Mouse (Mus musculus): ENCODE results near the gene Gcgr. TPM values are rescaled to one million over a fixed set of nuclear protein-coding genes. Genes with fewer than 3 reads are reported as not detected.
A peak's percentile ranks its signal among the peaks of the same experiment; 100 is the strongest.

The Gcgr gene
- polyA plus RNA-seq, 1 experiment from 2014 or later = not detected

- H3K4me1 ChIP-seq (replicated peaks; ENCODE audit: control insufficient read depth, insufficient read depth, low read length) = peaks cover 12% of the 10 kb centered on the region
- peak within 1 kb of the TSS; percentile 75 for H3K27ac ChIP-seq (ENCODE audit: low read depth, low read length)
- no peaks in the 10 kb centered on the region for H3K27me3 ChIP-seq (ENCODE audit: control insufficient read depth, insufficient read depth, low read length)
- H3K9ac ChIP-seq (ENCODE audit: low read length) = peak within 1 kb of the TSS; percentile 92
- H3K9me3 ChIP-seq (ENCODE audit: control insufficient read depth, low read length) = no peaks in the 10 kb centered on the region
- H3K36me3 ChIP-seq (ENCODE audit: control insufficient read depth, insufficient read depth, low read length) = peaks cover 10% of the 10 kb centered on the region
- peak; percentile 97 for ATAC-seq (replicated peaks; ENCODE audit: low FRiP score)
- DNase-seq (ENCODE audit: low spot score) = peak; percentile 100
- under 1% methylated on average over 92 of the region's 94 CpGs for whole genome bisulfite sequencing
- peak within 1 kb of the TSS; percentile 94 for H3K4me2 ChIP-seq (ENCODE audit: low read depth, low read length, severe bottlenecking)
- peak within 1 kb of the TSS; percentile 97 for H3K4me3 ChIP-seq (ENCODE audit: low read depth, low read length)
These were observed 42.5 kb downstream of the Gcgr start, which contains the start of gene P4hb for GRCm38 (mm10) chr11:120572752-120573584. Gene P4hb (minus strand): TSS chr11:120573253.

- Histone ChIP-seq H3K27me3 (ENCODE audit: control insufficient read depth, insufficient read depth, low read length) (no peaks in the 10 kb centered on the region), H3K9me3 (ENCODE audit: control insufficient read depth, low read length) (no peaks in the 10 kb centered on the region), H3K27ac (ENCODE audit: low read depth, low read length) (peak overlapping the region; percentile 75), H3K4me1 (replicated peaks; ENCODE audit: control insufficient read depth, insufficient read depth, low read length) (peaks cover 12% of the 10 kb centered on the region), H3K4me2 (ENCODE audit: low read depth, low read length, severe bottlenecking) (peak overlapping the region; percentile 94), H3K36me3 (ENCODE audit: control insufficient read depth, insufficient read depth, low read length) (peaks cover 15% of the 10 kb centered on the region), H3K9ac (ENCODE audit: low read length) (peak overlapping the region; percentile 92), H3K4me3 (ENCODE audit: low read depth, low read length) (peak overlapping the region; percentile 97)
- ATAC-seq (replicated peaks; ENCODE audit: low FRiP score) = 0 out of 2 replicates have a peak, but pooled peaks have one; percentile 5
- DNase-seq (ENCODE audit: low spot score) = no peak
- WGBS = under 1% methylated on average over 23 of the region's 23 CpGs
These were observed 43.2 kb downstream of the Gcgr start for GRCm38 (mm10) chr11:120573585-120574277.

DNA sequence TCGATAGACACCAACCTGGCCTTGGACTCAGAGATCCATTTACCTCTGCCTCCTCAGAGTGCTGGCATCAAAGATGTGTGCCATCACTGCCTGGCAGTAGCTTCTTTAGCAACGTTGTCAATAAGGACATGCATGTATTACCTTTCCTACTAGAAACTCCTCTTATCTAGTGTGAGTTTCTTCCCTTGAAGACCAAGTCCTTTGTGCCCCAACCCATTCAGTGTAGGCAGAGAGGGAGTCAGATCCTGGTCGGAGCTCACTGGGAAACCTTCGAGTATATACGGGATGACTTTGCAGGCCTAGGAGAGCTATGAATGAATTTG, 43.7 kb downstream of the Gcgr start:
- DNase-seq (ENCODE audit: low spot score) (no peak), ATAC-seq (replicated peaks; ENCODE audit: low FRiP score) (no peak)
- Histone ChIP-seq H3K4me1 (replicated peaks; ENCODE audit: control insufficient read depth, insufficient read depth, low read length) (peaks cover 12% of the 10 kb centered on the region), H3K36me3 (ENCODE audit: control insufficient read depth, insufficient read depth, low read length) (peaks cover 19% of the 10 kb centered on the region), H3K27ac (ENCODE audit: low read depth, low read length) (no peak overlapping the region), H3K4me2 (ENCODE audit: low read depth, low read length, severe bottlenecking) (peak overlapping the region; percentile 94), H3K9ac (ENCODE audit: low read length) (peak overlapping the region; percentile 92), H3K9me3 (ENCODE audit: control insufficient read depth, low read length) (no peaks in the 10 kb centered on the region), H3K4me3 (ENCODE audit: low read depth, low read length) (peak overlapping the region; percentile 97), H3K27me3 (ENCODE audit: control insufficient read depth, insufficient read depth, low read length) (no peaks in the 10 kb centered on the region)
- WGBS = 49% methylated on average over 5 of the region's 5 CpGs

DNA sequence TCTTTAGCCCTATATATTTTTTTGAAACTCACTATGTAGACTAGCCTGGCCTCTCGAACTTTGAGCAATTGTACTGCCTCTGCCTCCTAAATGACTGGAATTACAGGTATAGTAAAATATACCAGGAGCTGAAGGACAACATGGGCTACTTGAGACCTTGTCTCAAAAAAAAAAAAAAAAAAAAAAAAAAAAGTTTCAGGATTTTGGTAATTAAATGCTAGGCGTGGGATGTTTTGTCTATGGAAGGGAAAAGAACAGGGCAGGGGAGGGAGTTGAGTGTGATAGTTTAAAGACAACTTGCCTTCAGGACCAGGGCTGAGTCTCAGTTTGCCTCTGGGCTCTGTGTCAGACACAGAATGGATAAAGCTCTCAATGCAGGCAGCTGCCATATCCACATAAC, 44.5 kb downstream of the Gcgr start:
- H3K4me3 ChIP-seq (ENCODE audit: low read depth, low read length) = no peak overlapping the region
- H3K9ac ChIP-seq (ENCODE audit: low read length) = no peak overlapping the region
- DNase-seq (ENCODE audit: low spot score) = no peak
- no peak overlapping the region for H3K27ac ChIP-seq (ENCODE audit: low read depth, low read length)
- 83% methylated on average over 2 of the region's 2 CpGs for WGBS
- peaks cover 15% of the 10 kb centered on the region for H3K4me1 ChIP-seq (replicated peaks; ENCODE audit: control insufficient read depth, insufficient read depth, low read length)
- ATAC-seq (replicated peaks; ENCODE audit: low FRiP score) = no peak
- peaks cover 22% of the 10 kb centered on the region for H3K36me3 ChIP-seq (ENCODE audit: control insufficient read depth, insufficient read depth, low read length)
- H3K4me2 ChIP-seq (ENCODE audit: low read depth, low read length, severe bottlenecking) = no peak overlapping the region
- no peaks in the 10 kb centered on the region for H3K9me3 ChIP-seq (ENCODE audit: control insufficient read depth, low read length)
- no peaks in the 10 kb centered on the region for H3K27me3 ChIP-seq (ENCODE audit: control insufficient read depth, insufficient read depth, low read length)

DNA sequence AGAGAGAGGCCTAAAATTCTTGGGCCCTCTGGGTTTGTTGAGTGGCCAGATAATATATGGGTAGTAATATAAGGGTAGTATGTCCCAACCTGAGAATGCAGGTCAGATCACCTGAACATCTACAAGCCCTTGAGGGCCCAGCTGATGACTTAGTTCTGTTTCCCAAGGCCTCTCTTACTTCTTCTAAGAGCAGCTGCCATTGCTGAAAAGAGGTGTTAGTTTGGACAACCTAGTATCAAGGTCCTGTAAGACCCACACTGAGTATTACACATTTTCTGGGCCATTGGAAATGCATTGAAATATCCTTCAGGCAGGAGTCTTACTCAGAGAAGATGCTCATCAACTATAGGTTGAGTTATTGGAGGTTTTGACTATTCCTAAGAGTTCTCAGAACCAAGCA, 45.4 kb downstream of the Gcgr start:
- ATAC-seq (replicated peaks; ENCODE audit: low FRiP score) = no peak
- H3K9ac ChIP-seq (ENCODE audit: low read length) = no peak overlapping the region

GRCm38 (mm10) chr11:120576365-120576981, 46.0 kb downstream of the Gcgr start:
- Histone ChIP-seq H3K4me3 (ENCODE audit: low read depth, low read length) (no peak overlapping the region), H3K27me3 (ENCODE audit: control insufficient read depth, insufficient read depth, low read length) (no peaks in the 10 kb centered on the region), H3K4me2 (ENCODE audit: low read depth, low read length, severe bottlenecking) (no peak overlapping the region; the same call in 1 of the 2 replicates), H3K9me3 (ENCODE audit: control insufficient read depth, low read length) (no peaks in the 10 kb centered on the region), H3K9ac (ENCODE audit: low read length) (no peak overlapping the region), H3K36me3 (ENCODE audit: control insufficient read depth, insufficient read depth, low read length) (peaks cover 16% of the 10 kb centered on the region), H3K4me1 (replicated peaks; ENCODE audit: control insufficient read depth, insufficient read depth, low read length) (peaks cover 14% of the 10 kb centered on the region), H3K27ac (ENCODE audit: low read depth, low read length) (no peak overlapping the region)
- 85% methylated on average over 3 of the region's 3 CpGs for WGBS
- ATAC-seq (replicated peaks; ENCODE audit: low FRiP score) = no peak
- DNase-seq (ENCODE audit: low spot score) = no peak

More for the DNA sequence above, 45.4 kb downstream of the Gcgr start:
- H3K9me3 ChIP-seq (ENCODE audit: control insufficient read depth, low read length) = no peaks in the 10 kb centered on the region
- H3K27ac ChIP-seq (ENCODE audit: low read depth, low read length) = no peak overlapping the region
- H3K4me1 ChIP-seq (replicated peaks; ENCODE audit: control insufficient read depth, insufficient read depth, low read length) = peaks cover 18% of the 10 kb centered on the region
- no peaks in the 10 kb centered on the region for H3K27me3 ChIP-seq (ENCODE audit: control insufficient read depth, insufficient read depth, low read length)
- H3K4me2 ChIP-seq (ENCODE audit: low read depth, low read length, severe bottlenecking) = no peak overlapping the region
- no peak overlapping the region for H3K4me3 ChIP-seq (ENCODE audit: low read depth, low read length)
- H3K36me3 ChIP-seq (ENCODE audit: control insufficient read depth, insufficient read depth, low read length) = peaks cover 16% of the 10 kb centered on the region
- no peak for DNase-seq (ENCODE audit: low spot score)

DNA sequence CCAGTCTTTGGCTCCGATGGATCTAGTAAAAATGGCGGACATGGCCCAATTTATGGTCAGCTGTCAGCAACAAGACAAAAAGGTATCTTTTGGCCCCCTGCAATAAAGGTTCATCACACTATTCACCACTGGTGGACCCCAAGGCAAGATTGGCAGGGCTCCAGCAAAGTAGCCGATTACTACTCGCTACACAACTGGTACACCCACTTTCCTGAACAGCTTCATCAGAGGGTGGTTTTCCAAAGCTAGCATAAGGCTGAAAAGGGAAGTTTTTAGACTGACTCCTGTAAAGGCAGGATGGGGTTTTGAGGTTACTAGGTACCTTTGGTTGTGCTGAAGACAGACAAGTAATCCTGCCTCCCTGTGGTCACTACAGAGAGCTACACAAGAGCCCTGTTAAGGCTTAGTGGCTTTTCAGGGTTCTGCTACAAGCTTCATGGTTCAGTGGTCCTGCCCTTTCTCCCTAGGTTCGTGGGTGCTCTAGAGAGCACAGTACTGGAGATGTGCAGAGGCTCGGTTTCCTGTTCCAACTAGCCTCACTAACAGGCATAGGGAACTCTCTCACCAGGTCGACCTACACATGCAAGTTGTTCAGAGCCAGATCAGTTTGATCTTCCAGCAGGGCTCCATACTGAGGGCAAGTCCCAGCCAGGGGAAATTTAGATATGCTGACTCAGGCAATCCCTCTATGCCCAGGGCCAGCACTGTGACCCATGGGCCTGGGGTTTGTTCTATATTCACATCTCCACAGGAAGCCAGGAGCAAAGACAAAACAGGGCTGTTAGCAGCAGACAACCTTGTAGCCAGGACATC, 46.9 kb downstream of the Gcgr start:
- H3K4me2 ChIP-seq (ENCODE audit: low read depth, low read length, severe bottlenecking) = no peak overlapping the region
- no peaks in the 10 kb centered on the region for H3K9me3 ChIP-seq (ENCODE audit: control insufficient read depth, low read length)
- peaks cover 16% of the 10 kb centered on the region for H3K36me3 ChIP-seq (ENCODE audit: control insufficient read depth, insufficient read depth, low read length)
- H3K27ac ChIP-seq (ENCODE audit: low read depth, low read length) = no peak overlapping the region
- no peak overlapping the region for H3K4me3 ChIP-seq (ENCODE audit: low read depth, low read length)
- peaks cover 13% of the 10 kb centered on the region for H3K4me1 ChIP-seq (replicated peaks; ENCODE audit: control insufficient read depth, insufficient read depth, low read length)
- no peak overlapping the region for H3K9ac ChIP-seq (ENCODE audit: low read length)
- DNase-seq (ENCODE audit: low spot score) (no peak), ATAC-seq (replicated peaks; ENCODE audit: low FRiP score) (no peak)
- 78% methylated on average over 7 of the region's 7 CpGs for WGBS
- no peaks in the 10 kb centered on the region for H3K27me3 ChIP-seq (ENCODE audit: control insufficient read depth, insufficient read depth, low read length)

- H3K27ac ChIP-seq (ENCODE audit: low read depth, low read length) = no peak overlapping the region
- H3K27me3 ChIP-seq (ENCODE audit: control insufficient read depth, insufficient read depth, low read length) = no peaks in the 10 kb centered on the region
- WGBS = 90% methylated on average over 10 of the region's 10 CpGs
- no peak overlapping the region for H3K9ac ChIP-seq (ENCODE audit: low read length)
- H3K4me1 ChIP-seq (replicated peaks; ENCODE audit: control insufficient read depth, insufficient read depth, low read length) = peaks cover 13% of the 10 kb centered on the region
- no peak overlapping the region for H3K4me2 ChIP-seq (ENCODE audit: low read depth, low read length, severe bottlenecking)
- no peaks in the 10 kb centered on the region for H3K9me3 ChIP-seq (ENCODE audit: control insufficient read depth, low read length)
- no peak overlapping the region for H3K4me3 ChIP-seq (ENCODE audit: low read depth, low read length)
- DNase-seq (ENCODE audit: low spot score) = no peak
- peaks cover 16% of the 10 kb centered on the region for H3K36me3 ChIP-seq (ENCODE audit: control insufficient read depth, insufficient read depth, low read length)
- no peak for ATAC-seq (replicated peaks; ENCODE audit: low FRiP score)
These were observed 47.7 kb downstream of the Gcgr start for GRCm38 (mm10) chr11:120578024-120578693.
